Mouse (Mus musculus) kidney, postnatal 0 days (tissue): ENCODE measurements at regions not wholly inside any gene's neighbourhood (a gene's known extent, or its start where the extent isn't known, plus 50 kb on each side); places are given as distances from the start of the nearest gene placed in this dataset.

Source experiments
- ATAC-seq: fragments of 200-750 bp; cut with Nextera tagmentation; replicated peaks from 2 replicates; pipeline ENCODE4 v1.8.0; 2017; ENCODE audit warnings: low read depth, moderate number of reproducible peaks, moderate TSS enrichment, moderate library complexity; ENCODE audit not compliant: low FRiP score
- DNase-seq: peaks from one replicate; pipeline ENCODE4 v3.0.0-alpha.2; 2016; ENCODE audit warnings: low spot score
- H3K27ac ChIP-seq: fragments of 300-500 bp; sonication (generic); 2 replicates; pipeline ENCODE4 v1.5.1; 2014; ENCODE audit warnings: mild to moderate bottlenecking
- H3K27me3 ChIP-seq: fragments of 300-500 bp; sonication (generic); 2 replicates; pipeline ENCODE4 v1.6.1; 2014; ENCODE audit warnings: low read length, mixed read lengths; ENCODE audit not compliant: insufficient read depth
- H3K36me3 ChIP-seq: fragments of 300-500 bp; sonication (generic); 2 replicates; pipeline ENCODE4 v1.6.1; 2014; ENCODE audit warnings: low read length, mixed read lengths; ENCODE audit not compliant: insufficient read depth
- H3K4me1 ChIP-seq: fragments of 300-500 bp; sonication (generic); replicated peaks from 2 replicates; pipeline ENCODE4 v1.6.1; 2014; ENCODE audit warnings: antibody characterized with exemption, low read length, mixed read lengths; ENCODE audit not compliant: insufficient read depth
- H3K4me2 ChIP-seq: fragments of 300-500 bp; sonication (generic); 2 replicates; pipeline ENCODE4 v1.6.1; 2014; ENCODE audit warnings: mild to moderate bottlenecking, low read length, moderate library complexity, mixed read lengths
- H3K4me3 ChIP-seq: fragments of 300-500 bp; sonication (generic); replicated peaks from 2 replicates; pipeline ENCODE4 v1.5.1; 2014; ENCODE audit warnings: low read depth, low read length
- H3K9ac ChIP-seq: fragments of 300-500 bp; sonication (generic); 2 replicates; pipeline ENCODE4 v1.6.1; 2014; ENCODE audit warnings: low read depth, low read length
- H3K9me3 ChIP-seq: fragments of 300-500 bp; sonication (generic); replicated peaks from 2 replicates; pipeline ENCODE4 v1.6.1; 2016; ENCODE audit warnings: low read length, inconsistent platforms, mixed read lengths
- CTCF ChIP-seq: IDR thresholded peaks from 2 replicates; pipeline ENCODE4 v1.5.1; 2016; ENCODE audit warnings: antibody characterized with exemption, low read depth, mild to moderate bottlenecking, moderate library complexity
- WGBS: fragments of 180-500 bp; shearing (Covaris S2); extraction: QIAGEN DNeasy Blood & Tissue Kit; methylation state at CpG from one replicate; pipeline ENCODE4 v1.1.7; 2014; 5-methylcytosine and 5-hydroxymethylcytosine counted together

DNA sequence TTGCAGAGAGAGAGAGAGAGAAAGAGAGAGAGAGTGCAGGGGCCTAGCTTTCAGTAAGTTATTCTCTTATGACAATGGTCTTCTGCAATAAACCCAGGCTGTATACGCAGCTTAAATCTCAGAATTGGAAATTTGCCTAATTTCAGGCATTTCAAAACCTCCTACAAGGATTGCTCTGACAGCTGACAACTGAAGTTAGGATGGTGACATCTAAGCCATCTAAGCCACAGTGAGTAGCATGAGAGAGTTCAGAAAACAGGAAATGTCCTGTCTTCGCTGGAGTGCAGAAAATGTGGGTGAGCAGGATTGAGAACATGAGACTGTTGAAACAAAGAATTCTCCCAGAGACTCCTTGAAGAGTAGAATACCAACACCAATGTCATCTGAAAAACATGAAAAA is 56.8 kb downstream of the Fam110c start:
- Histone ChIP-seq H3K9ac (no peak overlapping the region), H3K4me2 (no peak overlapping the region), H3K4me1 (peaks cover 3% of the 10 kb centered on the region; the same call in 1 of the 2 replicates), H3K36me3 (no peaks in the 10 kb centered on the region), H3K27ac (no peak overlapping the region), H3K27me3 (no peaks in the 10 kb centered on the region), H3K9me3 (no peaks in the 10 kb centered on the region), H3K4me3 (no peak overlapping the region)
- DNase-seq: no peak
- no peak for TF ChIP-seq CTCF
- WGBS: 66% methylated on average over 2 of the region's 2 CpGs
- ATAC-seq: no peak

- Histone ChIP-seq H3K9me3 (no peaks in the 10 kb centered on the region), H3K4me3 (no peak overlapping the region), H3K27ac (peak overlapping the region; percentile 70; the same call in 1 of the 2 replicates), H3K4me1 (peaks cover 6% of the 10 kb centered on the region; the same call in 1 of the 2 replicates), H3K27me3 (no peaks in the 10 kb centered on the region), H3K36me3 (no peaks in the 10 kb centered on the region), H3K9ac (no peak overlapping the region), H3K4me2 (no peak overlapping the region)
- no peak for TF ChIP-seq CTCF
- 70% methylated on average over 6 of the region's 6 CpGs for WGBS
- ATAC-seq (no peak), DNase-seq (peak; percentile 69)
Measured at GRCm38 (mm10) chr12:31134465-31134992, 60.9 kb downstream of the Fam110c start.

GRCm38 (mm10) chr12:31136364-31136763 is 62.7 kb downstream of the Fam110c start:
- Histone ChIP-seq H3K4me2 (no peak overlapping the region), H3K27ac (no peak overlapping the region), H3K9me3 (no peaks in the 10 kb centered on the region), H3K4me3 (no peak overlapping the region), H3K36me3 (no peaks in the 10 kb centered on the region), H3K4me1 (0 out of 2 replicates have a peak, but pooled peaks cover 6% of the 10 kb centered on the region), H3K9ac (no peak overlapping the region), H3K27me3 (no peaks in the 10 kb centered on the region)
- ATAC-seq (no peak), DNase-seq (no peak)
- no peak for TF ChIP-seq CTCF
- WGBS: 71% methylated on average over 10 of the region's 10 CpGs

- 0 out of 2 replicates have a peak, but pooled peaks cover 6% of the 10 kb centered on the region for H3K4me1 ChIP-seq
- DNase-seq (peak; percentile 61), ATAC-seq (no peak)
- H3K36me3 ChIP-seq: no peaks in the 10 kb centered on the region
- H3K4me2 ChIP-seq: no peak overlapping the region
- H3K4me3 ChIP-seq: no peak overlapping the region
- H3K9ac ChIP-seq: no peak overlapping the region
- no peak for TF ChIP-seq CTCF
- H3K27ac ChIP-seq: peak overlapping the region; percentile 57; the same call in 1 of the 2 replicates
- 26% methylated on average over 3 of the region's 3 CpGs for WGBS
- H3K27me3 ChIP-seq: no peaks in the 10 kb centered on the region
- H3K9me3 ChIP-seq: no peaks in the 10 kb centered on the region
Measured at GRCm38 (mm10) chr12:31136911-31137310, 63.2 kb downstream of the Fam110c start.

DNA sequence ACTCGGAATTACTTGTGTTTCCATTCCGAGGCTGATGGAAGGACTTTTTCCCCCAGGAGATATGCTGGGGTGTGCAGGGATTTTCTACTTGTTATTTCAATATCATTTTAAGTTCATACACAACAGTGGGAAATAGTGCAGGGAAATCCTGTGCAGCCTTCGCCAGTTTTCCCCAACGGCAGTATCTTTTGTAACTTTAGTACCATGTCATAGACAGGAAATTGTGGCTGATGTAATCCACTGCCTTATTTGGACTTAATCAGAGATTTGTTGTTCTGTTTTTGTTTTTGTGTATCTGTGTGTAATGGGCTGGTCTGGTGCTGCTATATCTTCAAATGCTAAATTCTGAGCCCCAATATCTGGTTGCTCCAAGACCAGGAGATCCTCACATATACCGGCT is 63.8 kb downstream of the Fam110c start:
- H3K27me3 ChIP-seq: no peaks in the 10 kb centered on the region
- no peaks in the 10 kb centered on the region for H3K9me3 ChIP-seq
- WGBS: 41% methylated on average over 5 of the region's 5 CpGs
- DNase-seq: no peak
- no peak overlapping the region for H3K4me3 ChIP-seq
- H3K27ac ChIP-seq: peak overlapping the region; percentile 57
- no peaks in the 10 kb centered on the region for H3K36me3 ChIP-seq
- no peak overlapping the region for H3K9ac ChIP-seq
- H3K4me1 ChIP-seq: 0 out of 2 replicates have a peak, but pooled peaks cover 6% of the 10 kb centered on the region
- no peak for TF ChIP-seq CTCF
- H3K4me2 ChIP-seq: no peak overlapping the region
- ATAC-seq: no peak

- no peak for ATAC-seq
- Histone ChIP-seq H3K4me1 (0 out of 2 replicates have a peak, but pooled peaks cover 3% of the 10 kb centered on the region), H3K9ac (no peak overlapping the region), H3K27ac (no peak overlapping the region), H3K9me3 (no peaks in the 10 kb centered on the region), H3K36me3 (no peaks in the 10 kb centered on the region), H3K4me2 (no peak overlapping the region), H3K27me3 (no peaks in the 10 kb centered on the region), H3K4me3 (no peak overlapping the region)
- 69% methylated on average over 4 of the region's 4 CpGs for WGBS
- no peak for DNase-seq
- no peak for TF ChIP-seq CTCF
Measured at GRCm38 (mm10) chr12:31139853-31140252, 66.2 kb downstream of the Fam110c start.

DNA sequence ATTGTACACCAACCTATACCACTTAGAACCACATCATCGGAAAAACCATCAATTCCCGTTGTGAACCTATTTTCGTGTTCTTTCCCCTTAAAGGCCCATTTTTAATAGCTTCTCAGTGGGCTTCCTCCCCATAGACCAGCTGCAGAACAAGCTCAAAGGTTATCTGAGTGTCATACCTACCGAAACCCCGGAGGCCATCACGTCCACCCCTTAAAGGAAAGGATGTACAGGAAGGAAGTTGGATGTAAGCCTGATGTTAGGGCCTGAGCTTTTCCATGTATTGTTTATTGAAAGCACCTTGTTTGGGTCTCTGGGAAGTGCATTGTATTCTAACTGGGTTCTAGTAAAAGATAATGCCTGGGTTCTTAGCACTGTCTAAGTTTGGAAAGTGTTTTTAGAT is 69.6 kb downstream of the Fam110c start:
- TF ChIP-seq CTCF: no peak
- Histone ChIP-seq H3K27me3 (no peaks in the 10 kb centered on the region), H3K9ac (no peak overlapping the region), H3K4me1 (0 out of 2 replicates have a peak, but pooled peaks cover 5% of the 10 kb centered on the region), H3K27ac (no peak overlapping the region), H3K4me2 (no peak overlapping the region), H3K4me3 (no peak overlapping the region), H3K36me3 (no peaks in the 10 kb centered on the region), H3K9me3 (no peaks in the 10 kb centered on the region)
- ATAC-seq: no peak
- 75% methylated on average over 6 of the region's 6 CpGs for WGBS
- no peak for DNase-seq
